ENCODE assay signal across 9 mouse cellular contexts in genomic region chr11:107044321-107044720, GRCm38 (mm10). TPM values are rescaled to one million over a fixed set of nuclear protein-coding genes. Genes with fewer than 3 reads are reported as not detected.
DNase-seq lines count a peak whose midpoint lies in the region; ATAC-seq and TF ChIP-seq lines count a peak whose summit lies in the region.
"Had no signal": no experiment of that assay in that cellular context is flagged by ENCODE, and none has a peak within 500 bp of the region (broad histone marks: within the 10 kb centered on the region; RNA-seq: fewer than 3 reads in every experiment).

No protein-coding gene starts in this region.

- ATAC-seq in kidney, embryonic 15.5 days (replicated peaks; ENCODE audit: low FRiP score): no peak
- peak; percentile 51 for ATAC-seq in heart, postnatal 0 days (ENCODE audit: insufficient read depth, low read depth)
- peak; percentile 72 for ATAC-seq in stomach, postnatal 0 days (ENCODE audit: low FRiP score, low TSS enrichment)

- no peaks in the 10 kb centered on the region for H3K4me1 ChIP-seq in kidney, embryonic 15.5 days
- H3K4me1 ChIP-seq in heart, postnatal 0 days (ENCODE audit: control insufficient read depth, insufficient read depth): no peaks in the 10 kb centered on the region
- H3K4me1 ChIP-seq in stomach, postnatal 0 days (replicated peaks; ENCODE audit: control insufficient read depth, insufficient read depth): no peaks in the 10 kb centered on the region
- H3K4me1 ChIP-seq: neural tube, embryonic 12.5 days had no signal

- H3K4me2 ChIP-seq in kidney, embryonic 15.5 days: no peak overlapping the region
- H3K4me2 ChIP-seq in heart, postnatal 0 days (ENCODE audit: low read depth, low read length): no peak overlapping the region
- no peak overlapping the region for H3K4me2 ChIP-seq in stomach, postnatal 0 days (replicated peaks; ENCODE audit: low read depth)
- H3K4me2 ChIP-seq: neural tube, embryonic 12.5 days had no signal

- no peak overlapping the region for H3K4me3 ChIP-seq in kidney, embryonic 15.5 days (replicated peaks)
- no peak overlapping the region for H3K4me3 ChIP-seq in heart, postnatal 0 days (ENCODE audit: low read depth, low read length)
- H3K4me3 ChIP-seq in stomach, postnatal 0 days (ENCODE audit: low read depth, low read length): no peak overlapping the region
- H3K4me3 ChIP-seq: neural tube, embryonic 12.5 days had no signal

- H3K9ac ChIP-seq in kidney, embryonic 15.5 days: no peak overlapping the region
- H3K9ac ChIP-seq in heart, postnatal 0 days (replicated peaks; ENCODE audit: low read depth, low read length): no peak overlapping the region
- H3K9ac ChIP-seq in stomach, postnatal 0 days (ENCODE audit: low read length): no peak overlapping the region
- H3K9ac ChIP-seq: neural tube, embryonic 12.5 days had no signal

- H3K27me3 ChIP-seq in kidney, embryonic 15.5 days: no peaks in the 10 kb centered on the region
- H3K27me3 ChIP-seq in heart, postnatal 0 days (ENCODE audit: control insufficient read depth, insufficient read depth, low read length): no peaks in the 10 kb centered on the region
- no peaks in the 10 kb centered on the region for H3K27me3 ChIP-seq in stomach, postnatal 0 days (ENCODE audit: control insufficient read depth, insufficient read depth, low read length)
- H3K27me3 ChIP-seq: neural tube, embryonic 12.5 days had no signal

- 55% methylated on average over 5 of the region's 5 CpGs for WGBS in kidney, embryonic 15.5 days
- WGBS in heart, postnatal 0 days: 20% methylated on average over 5 of the region's 5 CpGs
- 30% methylated on average over 5 of the region's 5 CpGs for WGBS in stomach, postnatal 0 days

- H3K9me3 ChIP-seq in kidney, embryonic 15.5 days (replicated peaks): no peaks in the 10 kb centered on the region
- no peaks in the 10 kb centered on the region for H3K9me3 ChIP-seq in heart, postnatal 0 days (replicated peaks; ENCODE audit: control insufficient read depth, low read length)
- no peaks in the 10 kb centered on the region for H3K9me3 ChIP-seq in stomach, postnatal 0 days (ENCODE audit: control insufficient read depth, low read length)
- H3K9me3 ChIP-seq: neural tube, embryonic 12.5 days had no signal

- H3K36me3 ChIP-seq in kidney, embryonic 15.5 days: peaks cover 84% of the 10 kb centered on the region
- peaks cover 67% of the 10 kb centered on the region for H3K36me3 ChIP-seq in heart, postnatal 0 days (replicated peaks; ENCODE audit: control insufficient read depth, insufficient read depth, low read length)
- peaks cover 31% of the 10 kb centered on the region for H3K36me3 ChIP-seq in stomach, postnatal 0 days (ENCODE audit: control insufficient read depth, insufficient read depth, low read length)

- H3K27ac ChIP-seq in kidney, embryonic 15.5 days: no peak overlapping the region
- H3K27ac ChIP-seq in heart, postnatal 0 days (ENCODE audit: low read depth): no peak overlapping the region
- no peak overlapping the region for H3K27ac ChIP-seq in stomach, postnatal 0 days (replicated peaks)
- H3K27ac ChIP-seq: neural tube, embryonic 12.5 days had no signal

- TF ChIP-seq CTCF in heart, postnatal 0 days (IDR thresholded peaks at IDR 0.05; ENCODE audit: low read depth): peak; percentile 72
- TF ChIP-seq CTCF in stomach, postnatal 0 days (IDR thresholded peaks at IDR 0.05; ENCODE audit: low read depth): peak; percentile 87

- peak; percentile 70 for DNase-seq in kidney, adult 9 months
- peak; percentile 89 for DNase-seq in NIH3T3 (ENCODE audit: low read depth)
- peak; percentile 77 for DNase-seq in cerebellum, adult 9-11 months
- DNase-seq in heart, postnatal 0 days (ENCODE audit: low spot score): peak; percentile 81
- DNase-seq in layer of hippocampus, postnatal 14 days (ENCODE audit: low spot score in 2 of 2): peak; percentile 54 to 75
- DNase-seq in mesoderm, embryonic 11.5 days (ENCODE audit: low read depth, low spot score): peak; percentile 73
- peak; percentile 78 for DNase-seq in stomach, postnatal 0 days (ENCODE audit: low spot score)

- no peak for TF ChIP-seq EP300 in heart, postnatal 0 days (IDR thresholded peaks at IDR 0.05; ENCODE audit: low read depth)
- TF ChIP-seq EP300 in stomach, postnatal 0 days (optimal IDR thresholded peaks at IDR 0.05): no peak

RNA-seq across cellular contexts. Expression of gene 1810010H24Rik, which starts 18.8 kb away (rescaled TPM):
- 1.7 and 2.1 TPM in 2 replicates for polyA plus RNA-seq in kidney, embryonic 15.5 days (2015; fragmentation: Nextera tagmentation; extraction: Ambion mirVana)
- 1.7 and 4.0 TPM in 2 replicates for total RNA-seq in heart, postnatal 0 days (2014; rRNA removed; ENCODE audit: low replicate concordance)
- 2.6 and 3.4 TPM in 2 replicates for polyA plus RNA-seq in heart, postnatal 0 days (2015; fragmentation: Nextera tagmentation; extraction: Ambion mirVana)
- total RNA-seq in layer of hippocampus, postnatal 14 days (2021): 1 to 10 TPM; 4.2 to 5.2 TPM
- 6.3 and 6.8 TPM in 2 replicates for polyA plus RNA-seq in stomach, postnatal 0 days (2015; fragmentation: Nextera tagmentation; extraction: Ambion mirVana)

RNA-seq across cellular contexts. Expression of gene Kpna2, which starts 45.0 kb away (rescaled TPM):
- 407 and 415 TPM in 2 replicates for polyA plus RNA-seq in kidney, embryonic 15.5 days (2015; fragmentation: Nextera tagmentation; extraction: Ambion mirVana)
- 177 and 180 TPM in 2 replicates for total RNA-seq in heart, postnatal 0 days (2014; rRNA removed; ENCODE audit: low replicate concordance)
- 109 and 124 TPM in 2 replicates for polyA plus RNA-seq in heart, postnatal 0 days (2015; fragmentation: Nextera tagmentation; extraction: Ambion mirVana)
- total RNA-seq in layer of hippocampus, postnatal 14 days (2021): 10 to 100 TPM; 27.9 to 28.7 TPM
- 146 and 158 TPM in 2 replicates for polyA plus RNA-seq in stomach, postnatal 0 days (2015; fragmentation: Nextera tagmentation; extraction: Ambion mirVana)
